Mouse (Mus musculus): ENCODE measurements around the gene Hectd4. TPM values are rescaled to one million over a fixed set of nuclear protein-coding genes. Genes with fewer than 3 reads are reported as not detected.

Gene Hectd4
- polyA plus RNA-seq, 1 experiment from 2014 or later, result 5.5 TPM

DNA sequence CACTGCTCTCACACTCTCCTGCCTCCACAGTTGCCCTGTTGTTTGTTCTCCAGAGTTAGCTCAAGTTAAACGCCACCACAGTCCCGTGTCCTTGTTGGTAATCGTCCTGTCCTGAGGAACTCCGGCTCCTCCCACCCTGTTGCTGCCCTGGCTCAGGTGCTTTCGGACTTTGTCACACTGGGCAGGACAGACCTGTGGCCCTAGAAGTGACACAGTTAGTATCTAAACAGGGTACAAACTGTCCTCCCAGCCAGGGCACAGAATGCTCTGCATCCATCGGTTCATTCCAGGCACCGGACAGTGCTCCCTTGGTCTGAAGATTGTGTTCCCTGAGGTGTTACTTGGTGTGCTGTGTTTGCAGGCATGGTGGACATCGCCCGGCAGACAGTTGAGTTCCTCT, 114.0 kb downstream of the Hectd4 start:
- H3K4me1 ChIP-seq, result no peaks in the 10 kb centered on the region
- ATAC-seq (ENCODE audit: insufficient number of reproducible peaks, low FRiP score, low TSS enrichment, low read depth), result no peak
- WGBS, result 95% methylated on average over 9 of the region's 9 CpGs
- no peaks in the 10 kb centered on the region for H3K9me3 ChIP-seq (replicated peaks)
- H3K36me3 ChIP-seq, result peaks cover 85% of the 10 kb centered on the region
- no peak overlapping the region for H3K27ac ChIP-seq (replicated peaks)
- no peaks in the 10 kb centered on the region for H3K27me3 ChIP-seq
- no peak overlapping the region for H3K9ac ChIP-seq
- no peak overlapping the region for H3K4me3 ChIP-seq (replicated peaks)
- no peak overlapping the region for H3K4me2 ChIP-seq (replicated peaks)

DNA sequence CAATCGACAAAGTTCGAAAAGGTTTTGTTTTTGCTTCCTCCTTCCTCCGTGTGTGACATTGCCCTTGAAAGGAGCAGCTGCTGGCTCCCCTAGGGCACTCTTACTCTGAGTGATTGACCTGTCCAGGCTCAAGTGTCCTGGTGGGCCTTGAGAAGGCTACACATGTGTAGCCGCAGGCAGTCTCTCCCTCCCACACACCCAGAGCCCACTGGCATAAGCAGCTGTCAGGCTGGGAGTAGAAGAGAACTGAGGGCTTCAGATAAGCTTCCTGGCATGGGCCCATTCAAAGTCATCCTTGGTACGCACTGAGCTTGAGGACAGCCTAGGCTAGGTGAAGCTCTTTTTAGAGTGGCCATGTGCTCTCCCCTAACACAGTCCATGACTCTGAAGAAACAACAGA, 114.4 kb downstream of the Hectd4 start:
- H3K27me3 ChIP-seq, result no peaks in the 10 kb centered on the region
- 83% methylated on average over 5 of the region's 5 CpGs for WGBS
- no peaks in the 10 kb centered on the region for H3K9me3 ChIP-seq (replicated peaks)
- ATAC-seq (ENCODE audit: insufficient number of reproducible peaks, low FRiP score, low TSS enrichment, low read depth), result no peak
- H3K27ac ChIP-seq (replicated peaks), result no peak overlapping the region
- H3K4me2 ChIP-seq (replicated peaks), result no peak overlapping the region
- no peaks in the 10 kb centered on the region for H3K4me1 ChIP-seq
- H3K36me3 ChIP-seq, result peaks cover 85% of the 10 kb centered on the region
- H3K4me3 ChIP-seq (replicated peaks), result no peak overlapping the region
- no peak overlapping the region for H3K9ac ChIP-seq

DNA sequence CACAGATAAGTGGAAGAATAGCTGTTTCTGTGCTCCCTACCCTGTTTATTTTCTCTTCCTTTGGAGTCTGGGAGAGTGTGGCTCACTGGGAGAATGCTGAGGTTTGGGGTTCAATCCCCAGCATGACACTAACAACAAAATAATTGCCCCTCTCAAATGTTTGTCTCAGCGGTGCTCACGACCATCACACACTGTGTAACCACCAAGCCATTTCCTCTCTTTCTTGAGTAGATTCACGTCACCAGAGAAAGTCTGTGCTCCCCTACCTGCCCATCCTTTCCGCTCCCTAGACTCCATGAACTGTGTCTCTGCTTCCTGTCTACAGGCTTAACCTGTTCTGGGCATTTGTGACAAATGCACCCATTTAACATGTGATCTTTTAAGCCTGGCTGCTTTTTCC, 115.4 kb downstream of the Hectd4 start:
- no peak overlapping the region for H3K27ac ChIP-seq (replicated peaks)
- H3K4me2 ChIP-seq (replicated peaks), result no peak overlapping the region
- no peak for ATAC-seq (ENCODE audit: insufficient number of reproducible peaks, low FRiP score, low TSS enrichment, low read depth)
- no peak overlapping the region for H3K9ac ChIP-seq
- H3K27me3 ChIP-seq, result no peaks in the 10 kb centered on the region
- peaks cover 90% of the 10 kb centered on the region for H3K36me3 ChIP-seq
- no peaks in the 10 kb centered on the region for H3K4me1 ChIP-seq
- WGBS, result 84% methylated on average over 4 of the region's 4 CpGs
- H3K9me3 ChIP-seq (replicated peaks), result no peaks in the 10 kb centered on the region
- H3K4me3 ChIP-seq (replicated peaks), result no peak overlapping the region

DNA sequence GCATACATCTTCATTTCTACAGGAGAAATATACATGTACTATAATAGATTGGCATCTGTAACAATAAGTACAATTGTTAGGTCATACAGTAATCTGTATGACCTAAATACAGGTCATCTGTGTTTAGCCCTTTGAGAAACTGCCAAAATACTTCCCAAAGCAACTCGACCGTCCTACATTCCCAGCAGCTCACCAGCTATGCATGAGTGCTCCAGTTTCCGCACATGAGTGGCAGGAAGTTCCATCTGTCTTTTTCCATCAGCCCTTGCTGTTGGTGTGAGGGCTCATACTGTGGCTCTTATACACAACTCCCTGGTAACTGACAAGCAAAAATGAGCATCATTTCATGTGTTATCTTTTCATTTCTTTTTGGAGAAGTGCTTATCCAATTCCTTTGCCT, 116.0 kb downstream of the Hectd4 start:
- Histone ChIP-seq H3K36me3 (peaks cover 88% of the 10 kb centered on the region), H3K4me3 (replicated peaks) (no peak overlapping the region), H3K9me3 (replicated peaks) (no peaks in the 10 kb centered on the region), H3K27me3 (no peaks in the 10 kb centered on the region), H3K4me1 (peaks cover 2% of the 10 kb centered on the region; the same call in 1 of the 2 replicates), H3K27ac (replicated peaks) (no peak overlapping the region), H3K9ac (no peak overlapping the region), H3K4me2 (replicated peaks) (no peak overlapping the region)
- 71% methylated on average over 3 of the region's 3 CpGs for WGBS
- no peak for ATAC-seq (ENCODE audit: insufficient number of reproducible peaks, low FRiP score, low TSS enrichment, low read depth)

DNA sequence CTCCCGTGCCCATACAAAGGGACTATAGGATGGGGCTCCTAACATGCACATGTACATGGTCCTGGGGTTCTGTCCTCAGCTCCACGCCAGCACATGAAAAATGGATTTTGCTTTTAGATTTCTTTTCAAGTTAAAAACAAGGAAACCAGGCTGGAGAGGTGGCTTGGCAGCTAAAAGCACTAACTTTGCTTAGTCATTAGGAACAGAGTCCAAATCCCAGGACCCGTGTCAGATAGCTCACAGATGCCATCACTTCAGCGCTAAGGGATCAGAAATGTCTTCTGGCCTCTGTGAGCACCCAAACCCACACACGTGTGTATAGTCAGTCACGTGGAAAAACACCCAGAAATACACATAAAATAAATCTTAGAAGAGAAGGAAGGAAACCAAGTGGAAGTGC, 116.8 kb downstream of the Hectd4 start:
- Histone ChIP-seq H3K27ac (replicated peaks) (no peak overlapping the region), H3K4me1 (peaks cover 6% of the 10 kb centered on the region; the same call in 1 of the 2 replicates), H3K9me3 (replicated peaks) (no peaks in the 10 kb centered on the region), H3K27me3 (no peaks in the 10 kb centered on the region), H3K4me3 (replicated peaks) (no peak overlapping the region), H3K36me3 (peaks cover 82% of the 10 kb centered on the region), H3K4me2 (replicated peaks) (no peak overlapping the region), H3K9ac (no peak overlapping the region)
- no peak for ATAC-seq (ENCODE audit: insufficient number of reproducible peaks, low FRiP score, low TSS enrichment, low read depth)
- WGBS, result 87% methylated on average over 6 of the region's 6 CpGs

DNA sequence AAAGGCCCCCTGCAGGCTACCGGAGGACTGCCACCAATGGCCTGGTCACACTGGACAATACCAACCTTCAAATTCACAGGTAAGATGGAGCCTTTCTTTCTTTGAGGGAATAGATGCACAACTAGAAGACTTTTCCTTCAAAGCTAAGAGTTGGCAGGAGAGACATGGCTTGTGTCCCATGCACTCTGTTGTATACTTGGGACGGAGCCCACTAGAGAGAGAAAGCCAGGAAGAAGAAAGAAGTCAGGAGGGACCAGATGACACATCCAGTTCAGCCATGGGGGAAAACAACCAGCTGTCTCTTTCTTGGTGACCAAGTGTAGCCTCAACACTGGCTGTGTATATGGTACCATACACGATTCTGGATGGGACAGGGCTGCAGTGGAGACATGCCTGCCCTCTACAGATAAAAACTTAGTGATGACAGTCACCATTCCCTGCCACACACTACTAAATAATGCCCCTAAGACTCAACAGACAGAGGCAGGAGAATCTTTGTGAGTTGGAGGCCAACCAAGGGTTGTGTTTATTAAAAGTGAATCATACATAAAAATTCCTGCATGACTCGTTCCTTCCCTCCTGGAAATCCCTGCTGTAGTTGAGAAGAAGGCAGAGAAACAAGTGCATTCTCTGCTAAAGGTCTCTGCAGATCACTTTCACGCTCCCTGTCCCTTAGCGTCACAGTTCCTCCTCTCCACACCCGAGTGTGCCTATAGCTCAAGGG, 119.7 kb downstream of the Hectd4 start:
- 86% methylated on average over 7 of the region's 7 CpGs for WGBS
- peaks cover 6% of the 10 kb centered on the region; the same call in 1 of the 2 replicates for H3K4me1 ChIP-seq
- H3K9me3 ChIP-seq (replicated peaks), result no peaks in the 10 kb centered on the region
- H3K4me3 ChIP-seq (replicated peaks), result no peak overlapping the region
- no peak overlapping the region for H3K4me2 ChIP-seq (replicated peaks)
- ATAC-seq (ENCODE audit: insufficient number of reproducible peaks, low FRiP score, low TSS enrichment, low read depth), result no peak
- H3K36me3 ChIP-seq, result peaks cover 82% of the 10 kb centered on the region
- H3K27me3 ChIP-seq, result no peaks in the 10 kb centered on the region
- H3K9ac ChIP-seq, result no peak overlapping the region
- H3K27ac ChIP-seq (replicated peaks), result no peak overlapping the region

DNA sequence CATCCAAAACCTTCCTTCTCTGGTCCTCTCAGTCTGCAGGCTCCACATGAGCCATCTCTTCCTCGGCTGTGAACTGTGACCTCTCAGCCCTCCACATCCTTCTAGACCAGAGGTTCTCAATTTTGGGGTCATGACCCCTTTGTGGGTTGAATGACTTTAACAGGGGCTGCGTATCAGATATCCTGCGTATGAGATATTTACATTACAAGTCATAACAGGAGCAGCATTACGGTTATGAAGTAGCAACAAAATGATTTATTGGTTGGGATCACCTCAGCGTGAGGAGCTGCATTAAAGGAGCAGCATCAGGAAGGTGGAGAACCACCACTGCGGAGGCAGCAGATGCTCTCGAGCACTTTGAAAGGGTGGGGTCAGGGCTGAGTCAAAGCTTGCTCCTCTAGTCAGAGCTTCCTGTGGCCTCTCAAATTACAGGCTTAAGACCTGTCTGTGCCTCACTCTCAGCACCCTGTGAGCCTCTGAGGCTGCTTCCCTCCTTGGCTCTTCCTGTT, 121.0 kb downstream of the Hectd4 start:
- Histone ChIP-seq H3K4me3 (replicated peaks) (no peak overlapping the region), H3K27me3 (no peaks in the 10 kb centered on the region), H3K9ac (no peak overlapping the region), H3K4me2 (replicated peaks) (no peak overlapping the region), H3K9me3 (replicated peaks) (no peaks in the 10 kb centered on the region), H3K36me3 (peaks cover 84% of the 10 kb centered on the region), H3K27ac (replicated peaks) (no peak overlapping the region), H3K4me1 (peaks cover 6% of the 10 kb centered on the region; the same call in 1 of the 2 replicates)
- 8% methylated on average over 7 of the region's 7 CpGs for WGBS
- ATAC-seq (ENCODE audit: insufficient number of reproducible peaks, low FRiP score, low TSS enrichment, low read depth), result no peak

DNA sequence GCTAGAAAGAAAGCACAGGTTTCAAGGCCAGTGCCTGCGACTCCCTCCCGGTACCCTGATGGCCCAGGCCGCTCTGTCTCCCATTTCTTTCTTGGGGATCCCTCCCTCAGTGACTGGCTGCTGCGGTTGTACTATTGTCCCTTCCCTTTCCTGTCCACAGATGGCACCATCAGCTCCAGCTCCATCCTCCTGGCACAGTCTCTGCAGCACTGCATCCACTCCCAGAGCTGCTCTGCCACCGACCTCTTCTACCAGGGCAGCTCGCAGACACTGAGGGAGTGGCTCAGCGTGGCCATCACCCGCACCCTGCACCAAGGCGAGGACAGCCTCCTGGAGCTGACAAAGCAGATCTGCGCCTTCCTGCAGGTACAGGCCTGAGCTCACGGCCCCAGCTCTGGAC, 122.5 kb downstream of the Hectd4 start:
- H3K4me1 ChIP-seq, result peaks cover 6% of the 10 kb centered on the region; the same call in 1 of the 2 replicates
- no peak overlapping the region for H3K27ac ChIP-seq (replicated peaks)
- H3K27me3 ChIP-seq, result no peaks in the 10 kb centered on the region
- no peak overlapping the region for H3K4me3 ChIP-seq (replicated peaks)
- H3K9ac ChIP-seq, result no peak overlapping the region
- ATAC-seq (ENCODE audit: insufficient number of reproducible peaks, low FRiP score, low TSS enrichment, low read depth), result no peak
- H3K4me2 ChIP-seq (replicated peaks), result no peak overlapping the region
- peaks cover 74% of the 10 kb centered on the region for H3K36me3 ChIP-seq
- 89% methylated on average over 11 of the region's 11 CpGs for WGBS
- H3K9me3 ChIP-seq (replicated peaks), result no peaks in the 10 kb centered on the region

DNA sequence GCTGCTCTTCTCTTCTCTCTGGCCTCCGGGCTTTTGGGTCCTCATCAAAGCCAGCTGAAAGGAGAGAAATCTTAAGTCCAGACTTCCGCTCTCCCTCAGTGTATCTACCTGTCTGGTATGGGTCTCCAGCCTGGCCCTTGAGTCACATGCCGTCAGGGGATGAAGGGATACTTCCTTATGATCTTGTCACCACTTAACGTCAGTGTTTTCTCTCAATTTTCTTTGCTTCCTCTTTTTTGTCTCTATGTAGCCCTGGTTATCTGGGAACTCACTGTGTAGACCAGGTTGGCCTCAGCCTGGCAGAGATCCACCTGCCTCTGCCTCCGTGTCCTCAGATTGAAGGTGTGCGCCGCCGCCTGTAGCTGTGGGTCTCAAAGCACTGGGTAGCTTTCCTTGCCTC, 124.0 kb downstream of the Hectd4 start:
- no peak overlapping the region for H3K27ac ChIP-seq (replicated peaks)

DNA sequence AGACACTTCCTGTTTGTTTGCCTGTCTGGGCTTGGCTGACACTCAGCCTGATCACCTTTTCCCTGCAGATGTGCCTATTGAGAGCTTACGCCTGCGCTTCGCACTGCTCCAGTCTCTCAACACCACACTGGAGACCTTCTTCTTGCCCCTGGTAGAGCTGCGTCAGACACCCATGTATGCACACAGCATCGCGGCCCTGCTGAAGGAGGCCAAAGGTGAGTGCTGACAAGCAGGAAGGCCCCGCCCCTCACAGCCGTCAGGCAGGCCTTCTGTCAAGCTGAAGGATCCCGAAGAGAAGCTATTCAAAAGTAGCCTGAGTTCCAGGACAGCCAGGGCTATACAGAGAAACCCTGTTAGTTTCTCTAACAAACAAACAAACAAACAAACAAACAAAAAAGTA, 139.2 kb downstream of the Hectd4 start:
- Histone ChIP-seq H3K27ac (replicated peaks) (no peak overlapping the region), H3K4me3 (replicated peaks) (no peak overlapping the region), H3K9ac (no peak overlapping the region), H3K36me3 (peaks cover 96% of the 10 kb centered on the region), H3K4me1 (no peaks in the 10 kb centered on the region), H3K9me3 (replicated peaks) (no peaks in the 10 kb centered on the region), H3K27me3 (no peaks in the 10 kb centered on the region), H3K4me2 (replicated peaks) (no peak overlapping the region)
- 64% methylated on average over 9 of the region's 9 CpGs for WGBS
- no peak for ATAC-seq (ENCODE audit: insufficient number of reproducible peaks, low FRiP score, low TSS enrichment, low read depth)

More for the DNA sequence above, 124.0 kb downstream of the Hectd4 start:
- peaks cover 74% of the 10 kb centered on the region for H3K36me3 ChIP-seq
- no peak overlapping the region for H3K9ac ChIP-seq
- no peaks in the 10 kb centered on the region for H3K9me3 ChIP-seq (replicated peaks)
- peaks cover 6% of the 10 kb centered on the region; the same call in 1 of the 2 replicates for H3K4me1 ChIP-seq
- WGBS, result 94% methylated on average over 8 of the region's 8 CpGs
- H3K27me3 ChIP-seq, result no peaks in the 10 kb centered on the region
- ATAC-seq (ENCODE audit: insufficient number of reproducible peaks, low FRiP score, low TSS enrichment, low read depth), result no peak
- H3K4me3 ChIP-seq (replicated peaks), result no peak overlapping the region
- no peak overlapping the region for H3K4me2 ChIP-seq (replicated peaks)

DNA sequence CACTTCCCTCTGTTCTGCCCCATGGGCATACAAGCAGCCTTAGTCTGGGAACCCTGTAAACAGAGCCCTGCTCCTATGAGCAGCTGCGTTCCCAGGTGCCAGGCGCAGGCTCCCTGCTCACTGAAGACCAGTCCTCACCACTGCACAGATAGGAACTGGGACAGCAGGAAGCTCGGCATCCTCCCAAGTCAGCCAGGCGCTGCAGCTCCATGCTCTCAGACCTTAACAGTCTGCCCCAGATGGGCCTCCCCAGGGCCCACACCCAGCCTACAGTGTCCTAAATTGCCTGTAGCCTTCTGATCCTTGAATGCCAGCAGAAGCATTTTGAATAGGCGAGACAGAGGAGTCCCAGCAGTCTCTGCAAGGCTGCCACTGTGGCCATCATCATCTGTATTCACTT, 141.7 kb downstream of the Hectd4 start:
- peaks cover 96% of the 10 kb centered on the region for H3K36me3 ChIP-seq
- no peak overlapping the region for H3K4me2 ChIP-seq (replicated peaks)
- no peaks in the 10 kb centered on the region for H3K4me1 ChIP-seq
- no peaks in the 10 kb centered on the region for H3K27me3 ChIP-seq
- no peak; the same call in 1 of the 2 replicates for ATAC-seq (ENCODE audit: insufficient number of reproducible peaks, low FRiP score, low TSS enrichment, low read depth)
- H3K4me3 ChIP-seq (replicated peaks), result no peak overlapping the region
- no peak overlapping the region for H3K27ac ChIP-seq (replicated peaks)
- 84% methylated on average over 5 of the region's 5 CpGs for WGBS
- H3K9ac ChIP-seq, result no peak overlapping the region
- no peaks in the 10 kb centered on the region for H3K9me3 ChIP-seq (replicated peaks)

DNA sequence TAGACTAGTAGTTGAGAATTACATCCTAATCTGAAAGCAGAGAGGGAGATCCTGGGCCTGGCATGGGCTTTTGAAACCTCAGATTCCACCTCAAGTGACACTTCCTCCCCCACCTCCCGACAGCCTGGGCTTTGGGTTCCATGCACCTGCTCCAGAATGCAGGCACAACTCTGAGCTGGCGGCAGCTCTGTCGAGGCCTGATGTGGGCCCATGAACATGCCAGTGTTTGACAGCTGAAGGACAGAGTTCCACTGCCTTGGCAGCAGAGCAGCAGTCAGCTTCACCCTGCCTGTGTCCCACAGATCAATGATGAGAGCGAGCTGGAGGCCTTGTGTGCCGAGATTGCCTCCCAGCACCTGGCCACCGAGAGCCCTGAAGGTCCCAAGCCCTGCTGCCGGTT, 143.4 kb downstream of the Hectd4 start:
- Histone ChIP-seq H3K4me3 (replicated peaks) (no peak overlapping the region), H3K36me3 (peaks cover 95% of the 10 kb centered on the region), H3K27ac (replicated peaks) (no peak overlapping the region), H3K9ac (no peak overlapping the region), H3K4me1 (no peaks in the 10 kb centered on the region), H3K27me3 (no peaks in the 10 kb centered on the region), H3K9me3 (replicated peaks) (no peaks in the 10 kb centered on the region), H3K4me2 (replicated peaks) (no peak overlapping the region)
- 86% methylated on average over 7 of the region's 7 CpGs for WGBS
- ATAC-seq (ENCODE audit: insufficient number of reproducible peaks, low FRiP score, low TSS enrichment, low read depth), result no peak
